Mouse (Mus musculus): ENCODE data around the gene Myadml2.

Gene Myadml2

GRCm38 (mm10) chr11:120660301-120661075, 12.5 kb upstream of the Myadml2 start:
- DNase-seq = peak in 1 of 2 experiments; percentile 35

DNA sequence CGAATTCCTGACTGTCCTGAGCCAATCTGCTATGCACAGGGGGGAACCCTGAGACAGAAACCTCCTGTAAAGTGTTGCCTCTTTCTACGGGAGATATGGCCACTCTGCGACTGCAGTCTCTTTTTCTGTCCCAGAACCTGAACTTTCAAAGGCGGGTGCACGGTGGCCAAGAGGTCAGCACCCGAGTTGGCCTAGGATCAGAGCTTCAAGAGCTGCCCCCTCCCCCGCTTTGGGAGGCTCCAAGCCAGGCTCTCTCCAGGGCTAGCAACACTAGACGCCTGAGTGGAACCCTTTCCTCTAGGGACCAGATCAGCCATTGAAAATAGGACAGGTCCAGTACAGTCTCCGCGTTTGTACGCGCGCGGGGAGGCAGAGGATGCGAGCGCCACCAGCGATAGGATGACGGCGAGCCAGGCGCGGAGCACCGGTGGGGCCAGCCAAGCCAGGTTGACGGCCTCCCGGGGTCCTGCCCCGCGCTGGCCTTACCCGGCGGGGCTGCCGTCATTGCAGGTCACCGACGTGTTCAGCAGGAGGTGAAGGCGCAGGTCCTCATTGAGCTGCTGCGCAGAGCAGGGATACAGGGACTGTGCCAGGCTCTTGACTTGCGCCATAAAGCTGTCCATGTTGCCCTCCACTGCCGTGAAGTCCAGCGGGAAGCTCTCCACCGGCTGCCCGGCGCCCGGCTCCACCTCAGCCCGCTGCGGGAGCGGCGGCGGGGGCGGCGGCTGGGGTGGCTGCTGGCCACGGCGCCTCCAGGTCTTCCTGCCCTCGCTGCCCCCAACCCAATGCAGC, 11.7 kb upstream of the Myadml2 start:
- DNase-seq = no peak

- peak; percentile 69 to 81 for DNase-seq
Measured at GRCm38 (mm10) chr11:120658876-120659410, 11.0 kb upstream of the Myadml2 start.

DNA sequence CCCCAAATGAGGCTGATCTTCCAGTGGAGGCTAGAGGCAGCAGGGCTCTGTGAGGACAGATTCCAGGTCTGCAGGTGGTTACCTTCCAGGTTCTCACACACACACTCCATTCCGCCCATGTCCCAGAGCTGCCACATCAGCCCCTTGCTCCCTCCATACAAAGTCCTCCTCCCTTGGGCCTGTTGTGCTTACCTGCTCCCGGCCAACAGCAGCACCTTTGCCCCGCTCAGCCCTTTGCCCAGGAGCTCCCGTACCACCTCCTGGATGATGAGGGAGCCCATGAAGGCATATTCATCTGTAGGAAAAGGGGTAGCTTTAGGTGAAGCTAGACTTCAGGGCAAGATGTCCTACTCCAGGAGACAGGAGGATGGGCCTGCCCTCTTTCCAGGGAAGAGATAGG, 9.3 kb upstream of the Myadml2 start:
- no peak for DNase-seq

DNA sequence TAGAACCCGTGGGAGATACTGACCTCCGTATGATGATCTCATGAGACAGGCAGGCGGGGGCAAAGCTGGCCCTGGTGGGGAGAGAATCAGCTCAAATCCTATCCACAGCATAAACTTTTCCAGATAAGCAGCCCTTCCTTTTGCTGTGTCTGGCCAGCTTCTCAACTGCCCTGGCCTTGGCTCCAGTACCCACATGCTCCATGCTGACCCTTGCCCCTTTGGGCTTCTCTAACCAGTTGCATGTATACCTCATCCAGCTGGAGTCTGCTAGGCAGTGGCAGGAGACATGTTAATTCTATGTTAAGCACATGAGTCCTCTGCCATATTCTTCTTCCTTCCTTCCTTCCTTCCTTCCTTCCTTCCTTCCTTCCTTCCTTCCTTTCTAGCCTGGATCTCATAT, 6.8 kb upstream of the Myadml2 start:
- DNase-seq = no peak

DNA sequence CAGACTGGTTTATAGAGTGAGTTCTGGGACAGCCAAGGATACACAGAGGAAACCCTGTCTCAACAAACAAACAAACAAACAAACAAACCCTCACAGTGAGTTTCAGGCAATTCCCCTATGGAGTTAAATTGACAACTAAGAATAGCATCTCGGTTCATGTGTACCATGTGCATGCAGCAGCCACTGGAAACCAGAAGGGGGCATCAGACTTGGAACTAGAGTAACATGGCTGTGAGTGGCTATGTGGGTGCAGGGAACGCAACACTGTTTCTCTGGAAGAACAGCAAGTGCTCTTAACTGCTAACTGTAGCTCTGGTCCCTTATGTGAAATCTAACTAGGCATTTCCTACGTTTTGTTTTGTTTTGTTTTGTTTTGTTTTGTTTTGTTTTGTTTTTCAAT, 3.9 kb upstream of the Myadml2 start:
- DNase-seq = no peak

DNA sequence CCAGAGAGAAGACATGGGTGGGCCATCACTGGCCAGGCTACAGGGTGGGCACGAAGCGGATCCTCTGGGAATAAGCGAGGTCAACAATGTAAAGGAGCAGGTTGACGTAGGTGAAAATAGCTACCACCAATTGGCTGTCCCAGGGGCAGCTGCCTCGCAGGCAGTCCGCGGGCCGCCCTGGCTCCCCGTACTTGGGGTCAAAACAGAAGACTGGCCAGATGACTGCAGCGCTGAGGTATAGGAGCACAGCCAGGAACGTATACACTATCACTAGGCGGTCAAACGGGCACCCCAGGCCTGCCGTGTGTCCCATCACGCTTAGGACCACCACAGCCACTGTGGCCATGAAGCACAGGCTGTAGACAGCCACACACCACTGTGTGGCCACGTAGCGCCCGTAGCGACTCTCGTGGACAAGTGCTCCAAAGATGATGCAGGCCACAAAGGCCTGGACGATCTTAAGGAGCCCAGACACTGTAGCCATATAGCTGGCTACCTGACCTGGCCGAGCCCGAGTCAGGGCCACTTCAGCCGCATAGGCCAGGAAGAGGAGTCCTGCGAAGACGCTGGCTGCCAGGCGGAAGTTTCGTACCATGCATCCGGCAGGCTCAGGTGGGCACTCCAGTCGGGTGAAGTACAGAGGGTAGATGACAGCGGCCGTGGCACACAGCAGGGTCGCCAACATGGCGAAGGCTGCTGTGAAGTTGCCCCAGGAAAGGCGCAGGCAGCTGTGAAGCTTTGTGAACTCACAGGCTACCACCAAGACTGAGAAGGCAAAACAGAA, 719 bp downstream of the Myadml2 start:
- peak in 1 of 2 experiments; percentile 34 for DNase-seq

- DNase-seq = peak; percentile 94 to 96
Measured at GRCm38 (mm10) chr11:120643601-120643987, 4.4 kb downstream of the Myadml2 start, which contains the start of gene Pycr1. Gene Pycr1 (minus strand): TSS chr11:120643769.

DNA sequence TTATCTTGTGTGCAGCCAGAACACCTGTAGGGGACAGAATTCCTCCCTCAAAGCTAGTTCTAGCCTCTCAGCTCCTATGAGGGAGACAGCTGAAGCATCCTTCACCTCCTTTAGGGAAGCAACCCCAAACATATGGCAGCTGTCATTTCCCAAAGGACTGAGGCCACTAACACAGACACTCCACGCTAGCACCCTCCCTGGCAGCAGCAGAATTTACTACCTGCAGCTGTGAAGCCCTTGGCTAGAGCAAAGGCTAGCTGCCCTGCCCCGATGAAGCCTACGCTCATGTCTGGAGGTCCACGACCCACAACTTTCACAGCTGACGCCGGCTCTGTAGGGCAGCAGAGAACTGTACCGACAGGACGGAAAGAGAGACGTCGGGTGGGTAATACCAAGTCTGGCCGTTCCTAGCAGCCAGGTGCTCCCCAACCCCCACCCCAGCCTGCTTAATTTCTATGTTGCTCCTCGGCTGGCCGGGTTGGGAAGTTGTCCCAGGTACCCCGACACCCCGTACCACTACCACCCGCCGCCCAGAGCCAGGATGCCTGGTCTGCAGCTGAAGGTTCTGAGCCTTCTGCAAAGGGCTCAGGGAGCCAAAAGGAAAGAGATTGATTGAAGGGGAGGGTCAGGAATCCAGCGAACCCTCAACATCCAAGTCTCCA, 4.9 kb downstream of the Myadml2 start:
- peak in 1 of 2 experiments; percentile 42 for DNase-seq

- no peak for DNase-seq
Measured at GRCm38 (mm10) chr11:120641869-120642268, 6.1 kb downstream of the Myadml2 start.

- no peak for DNase-seq
Measured at GRCm38 (mm10) chr11:120641255-120641654, 6.7 kb downstream of the Myadml2 start.

GRCm38 (mm10) chr11:120634810-120635209, 13.1 kb downstream of the Myadml2 start:
- DNase-seq = no peak

- peak; percentile 92 to 96 for DNase-seq
Measured at GRCm38 (mm10) chr11:120633520-120634343, 14.2 kb downstream of the Myadml2 start, which contains the start of gene Mafg. Gene Mafg (minus strand): TSS chr11:120633600.

GRCm38 (mm10) chr11:120632559-120633519, 15.1 kb downstream of the Myadml2 start:
- DNase-seq = peak; percentile 67 to 76

GRCm38 (mm10) chr11:120631726-120632448, 16.1 kb downstream of the Myadml2 start:
- DNase-seq = no peak

DNA sequence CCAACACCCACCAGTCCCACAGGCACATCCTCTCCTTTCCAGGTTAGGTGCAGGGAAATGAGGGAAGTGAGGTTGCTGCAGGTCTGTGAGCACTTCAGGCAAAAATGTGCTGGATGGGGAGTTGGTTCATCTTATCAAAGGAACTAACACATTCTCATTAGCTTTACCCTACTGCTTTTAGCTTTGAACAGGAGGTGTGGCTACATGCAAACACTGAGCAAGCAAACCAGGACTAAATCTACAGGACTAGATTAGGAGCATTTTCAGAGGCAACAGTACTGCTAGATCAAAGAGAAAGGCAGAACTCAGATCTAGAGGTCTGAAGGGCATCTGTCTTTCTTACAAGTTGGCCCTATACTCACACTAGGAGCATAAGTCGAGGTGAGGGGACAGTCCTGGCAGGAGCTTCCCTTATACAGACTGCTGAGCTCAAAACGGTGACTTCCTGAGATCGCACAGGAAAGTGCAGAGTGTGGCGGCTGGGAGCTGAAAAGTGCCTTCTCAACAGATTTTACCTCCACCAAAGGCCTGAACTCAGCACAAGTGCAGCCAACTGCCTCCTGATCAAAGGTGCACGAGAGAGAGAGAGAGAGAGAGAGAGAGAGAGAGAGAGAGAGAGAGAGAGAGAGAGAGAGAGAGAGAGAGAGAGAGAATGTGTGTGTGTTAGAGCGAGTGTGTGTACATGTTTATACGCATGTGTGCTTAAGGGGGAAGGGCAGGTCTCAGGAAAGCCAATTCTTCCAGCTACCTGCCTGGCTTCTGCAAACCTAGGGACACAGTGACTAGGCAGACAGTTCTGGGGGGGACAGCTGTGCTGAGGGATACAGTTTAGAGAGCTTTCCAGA, 16.9 kb downstream of the Myadml2 start:
- DNase-seq = peak in 1 of 2 experiments; percentile 8

DNA sequence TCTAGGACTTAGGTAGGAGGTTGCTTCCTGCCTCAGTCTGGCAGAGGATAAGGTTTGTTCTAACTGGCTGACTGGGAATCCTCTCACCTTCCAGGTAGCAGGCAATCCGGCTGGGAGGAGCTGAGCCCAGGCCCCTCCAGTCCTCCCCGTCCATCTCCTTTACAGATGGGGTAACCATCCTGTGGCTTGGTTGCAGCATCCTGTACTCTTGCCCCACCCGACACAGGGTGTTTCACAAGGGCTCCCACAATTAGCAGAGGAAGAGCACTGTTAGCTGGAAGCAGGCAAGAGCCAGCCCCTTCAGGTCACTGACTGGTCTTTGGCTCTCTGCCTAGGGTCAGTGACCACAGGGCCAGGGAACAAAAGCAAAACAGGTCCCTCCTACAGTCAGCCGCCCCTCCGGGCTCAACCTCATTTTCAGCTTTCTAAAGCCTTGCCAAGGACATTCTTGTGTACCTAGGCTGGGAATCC, 17.5 kb downstream of the Myadml2 start:
- DNase-seq = peak in 1 of 2 experiments; percentile 16

- DNase-seq = no peak
Measured at GRCm38 (mm10) chr11:120629911-120630310, 18.0 kb downstream of the Myadml2 start.

All from cerebellum, postnatal 25 days (tissue).